Mouse (Mus musculus): Measurements from ENCODE around the gene Lamp2. TPM values are rescaled to one million over a fixed set of nuclear protein-coding genes. Genes with fewer than 3 reads are reported as not detected.

Gene Lamp2
- total RNA-seq (2023), result 32.5 TPM

GRCm38 (mm10) chrX:38455890-38456634 is at the start of gene Lamp2:
Gene Lamp2 (minus strand): TSS chrX:38456454.

Other genes starting within 250 kb of the Lamp2 start
- gene Tmem255a, start 204.0 kb downstream of the Lamp2 start, total RNA-seq (2023), result not detected
- gene Atp1b4, start 140.3 kb downstream of the Lamp2 start, total RNA-seq (2023), result not detected
- gene Cul4b, start 119.7 kb upstream of the Lamp2 start, total RNA-seq (2023), result 36.2 TPM
- 62.8 TPM for gene Mcts1, start 144.1 kb upstream of the Lamp2 start, total RNA-seq (2023)
- 11.6 TPM for gene C1galt1c1, start 178.6 kb upstream of the Lamp2 start, total RNA-seq (2023)